Mouse (Mus musculus) telencephalon, adult 2 months (tissue): ENCODE data around the gene Rufy1.
"Not testable (repeated sequence)": the region's sequence is repeated elsewhere in the genome, so short reads cannot be mapped to it uniquely, and the experiment has no call there.

Experiments used
- DNase-seq: peaks from one replicate; pipeline ENCODE4 v3.0.0-alpha.2; 2011; ENCODE audit warnings: low read depth, low spot score

Rufy1 gene

GRCm38 (mm10) chr11:50379023-50379752 is 51.7 kb downstream of the Rufy1 start:
- DNase-seq: no peak

GRCm38 (mm10) chr11:50377892-50378684 is 52.8 kb downstream of the Rufy1 start:
- DNase-seq: no peak

DNA sequence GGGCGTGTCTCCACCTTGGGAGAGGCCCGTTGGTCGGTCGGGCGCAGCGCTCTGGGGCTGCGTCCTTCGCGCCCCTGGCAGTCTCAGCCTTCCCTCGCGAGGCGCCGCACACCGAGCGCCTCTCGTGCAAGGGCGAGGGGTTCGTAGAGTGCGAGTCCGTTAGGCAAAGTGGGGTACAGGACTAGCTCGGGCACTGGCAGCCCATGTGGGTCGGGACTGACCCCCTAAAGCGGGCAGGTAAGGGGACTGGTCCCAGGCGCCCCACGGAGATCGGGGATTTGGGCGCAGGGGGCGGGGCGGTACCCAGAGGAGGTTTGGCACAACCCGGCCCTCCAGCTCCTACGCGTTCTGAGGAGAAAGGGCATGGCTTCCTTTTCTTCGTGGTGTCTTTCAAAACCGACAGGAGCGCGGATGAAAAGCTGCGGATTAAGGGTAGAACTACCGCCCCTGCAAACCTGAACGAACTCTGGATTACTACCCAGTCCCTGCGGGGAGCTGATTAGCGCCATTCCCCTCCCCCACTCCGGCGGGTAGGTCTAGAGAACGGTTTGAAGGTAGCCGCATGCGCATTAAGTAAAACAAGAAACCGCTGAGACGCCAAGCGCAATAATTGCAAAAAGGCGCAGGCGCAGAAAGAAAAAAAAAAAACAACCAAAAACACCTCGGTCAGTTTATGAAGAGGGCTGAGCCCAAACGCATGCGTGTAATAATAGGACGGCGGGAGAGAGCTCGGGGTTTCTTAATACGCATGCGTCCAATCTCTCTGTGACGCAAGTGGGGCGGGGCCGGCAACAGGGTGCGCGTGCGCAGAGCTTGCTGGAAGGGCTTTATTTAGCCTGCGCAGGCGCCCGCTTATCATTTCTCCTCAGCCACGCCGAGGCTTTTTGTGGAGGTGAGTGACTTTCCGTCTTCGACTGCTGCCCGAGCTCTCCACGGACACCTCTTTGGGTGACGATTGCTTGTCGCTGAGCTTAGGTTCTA is 53.7 kb downstream of the Rufy1 start, which contains the start of gene Hnrnph1:
Hnrnph1 (plus strand) TSS at position 80 of the 981 bp plus-strand sequence.
- peak; percentile 99 for DNase-seq

DNA sequence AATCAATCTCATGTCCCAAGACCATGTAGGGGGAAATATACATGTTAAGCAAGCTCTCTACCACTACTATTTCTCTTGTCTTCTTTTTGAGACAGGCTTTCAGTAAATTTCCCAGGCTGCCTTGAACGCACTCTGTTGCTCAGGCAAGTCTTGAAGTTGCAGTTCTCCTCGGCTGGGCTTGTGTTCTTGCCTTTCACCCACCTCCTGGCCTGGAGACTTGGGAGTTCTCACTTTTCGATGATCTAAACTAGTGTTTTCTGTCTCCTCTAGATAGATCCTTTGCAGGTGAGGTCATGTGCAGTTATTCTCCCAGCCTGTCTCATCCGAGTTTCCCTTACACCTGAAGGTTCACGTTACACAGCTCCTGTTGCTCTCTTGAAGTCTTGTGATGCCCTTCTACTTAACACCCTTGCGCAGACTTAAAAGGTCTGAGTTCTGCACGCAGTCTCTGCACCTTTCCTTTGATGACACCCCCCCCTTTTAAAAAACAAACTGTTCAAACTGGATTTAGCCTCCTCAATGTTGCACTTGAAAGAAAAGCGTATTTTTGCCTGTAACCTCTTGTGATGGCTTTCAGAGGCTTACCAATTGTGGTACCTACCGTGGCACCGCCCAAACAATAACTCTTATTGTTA is 54.7 kb downstream of the Rufy1 start:
- DNase-seq: no peak

DNA sequence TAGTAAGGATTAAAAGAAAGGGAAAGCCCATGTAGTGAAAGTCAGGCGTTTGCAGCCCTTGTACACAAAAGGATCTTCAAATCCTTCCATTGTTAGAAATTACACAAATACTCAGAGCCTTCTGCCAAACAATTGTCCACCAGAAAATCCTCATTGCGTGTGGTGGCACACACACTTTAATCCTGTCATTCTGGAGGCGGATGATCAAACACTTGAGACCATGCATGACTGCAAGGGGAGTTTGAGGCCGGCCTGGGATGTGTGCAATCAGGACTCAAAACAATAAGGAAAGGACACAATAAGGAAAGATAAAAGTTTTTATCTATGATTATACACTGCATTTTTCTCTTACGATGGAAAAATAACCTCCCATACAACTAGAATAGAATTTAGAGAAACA is 55.5 kb downstream of the Rufy1 start:
- DNase-seq: no peak

DNA sequence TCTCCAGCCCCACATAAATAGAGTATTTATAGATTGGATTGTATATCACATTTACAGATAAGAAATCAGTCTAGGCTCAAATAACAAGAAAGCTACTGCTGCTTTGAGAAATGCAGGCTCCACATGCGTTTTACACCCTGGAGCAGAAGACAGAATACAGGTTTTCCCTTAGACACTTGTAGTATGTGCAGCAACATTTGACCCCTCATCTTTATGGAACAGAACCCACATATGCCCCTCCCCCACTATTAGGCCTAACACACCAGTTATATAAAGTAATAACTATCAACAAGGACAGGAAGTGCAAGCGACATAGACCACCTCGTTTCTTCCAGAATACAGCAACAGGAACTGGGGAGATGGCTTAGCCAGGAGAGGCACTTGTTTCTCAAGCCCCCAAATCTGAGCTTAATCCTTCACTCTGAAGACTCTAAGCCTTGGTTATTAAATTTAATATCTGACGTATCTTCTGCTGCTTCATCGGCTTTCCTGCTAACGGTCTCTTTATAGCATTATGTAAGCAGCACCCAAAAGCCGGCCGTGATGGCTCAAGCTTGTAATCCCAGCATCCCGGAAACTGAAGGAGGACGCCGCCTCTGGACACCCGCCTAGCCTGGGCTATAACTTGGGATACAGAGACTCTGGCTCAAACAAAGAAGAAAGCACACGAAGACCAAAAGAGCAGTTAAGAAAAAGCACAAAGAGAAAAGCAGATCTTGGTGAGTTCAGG is 56.5 kb downstream of the Rufy1 start:
- DNase-seq: no peak

- no peak for DNase-seq
These were observed 57.3 kb downstream of the Rufy1 start for GRCm38 (mm10) chr11:50373621-50374020.

GRCm38 (mm10) chr11:50373086-50373485 is 57.8 kb downstream of the Rufy1 start:
- no peak for DNase-seq

- DNase-seq: no peak
These were observed 59.0 kb downstream of the Rufy1 start for GRCm38 (mm10) chr11:50371911-50372310.

GRCm38 (mm10) chr11:50371399-50371841 is 59.5 kb downstream of the Rufy1 start:
- no peak for DNase-seq

- no peak for DNase-seq
These were observed 60.0 kb downstream of the Rufy1 start for GRCm38 (mm10) chr11:50370969-50371368.

- no peak for DNase-seq
These were observed 61.5 kb downstream of the Rufy1 start for GRCm38 (mm10) chr11:50369360-50369911.

DNA sequence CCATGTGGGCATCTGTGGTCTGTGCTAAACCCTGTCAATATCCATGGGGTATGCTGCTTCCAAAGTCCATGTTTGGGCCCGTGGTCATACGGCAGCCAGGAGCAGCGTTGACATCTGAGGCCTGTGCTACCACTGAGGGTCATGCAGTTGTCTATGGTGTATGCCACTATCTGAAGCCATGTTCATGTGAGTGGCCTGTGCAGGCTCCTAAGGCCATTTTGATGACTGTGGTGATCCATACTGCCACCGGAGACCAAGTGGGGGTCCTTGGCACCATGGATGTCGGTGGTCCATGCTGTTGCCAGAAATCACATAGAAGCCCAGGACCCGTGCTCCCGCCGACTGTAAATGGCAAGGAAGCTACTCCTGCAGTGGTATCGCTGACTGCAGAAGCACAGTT is 63.4 kb downstream of the Rufy1 start:
- no peak for DNase-seq

DNA sequence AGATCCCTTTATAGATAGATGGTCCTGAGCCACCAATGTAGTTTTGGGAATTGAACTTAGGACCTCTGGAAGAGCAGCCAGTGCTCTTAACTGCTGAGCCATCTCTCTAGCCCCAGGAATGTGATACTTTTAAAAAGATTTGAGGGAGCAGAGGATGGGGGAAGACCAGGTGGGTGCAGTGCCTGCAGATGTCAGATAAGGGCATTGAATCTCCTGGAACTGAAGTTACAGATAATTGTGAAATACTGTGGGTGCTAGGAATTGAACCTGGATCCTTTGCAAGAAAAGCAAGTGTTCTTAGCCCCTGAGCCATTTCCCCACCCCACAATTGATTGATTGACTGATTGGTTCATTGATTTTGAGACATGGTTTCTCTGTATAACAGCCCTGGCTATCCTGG is 65.6 kb downstream of the Rufy1 start:
- DNase-seq: no peak

DNA sequence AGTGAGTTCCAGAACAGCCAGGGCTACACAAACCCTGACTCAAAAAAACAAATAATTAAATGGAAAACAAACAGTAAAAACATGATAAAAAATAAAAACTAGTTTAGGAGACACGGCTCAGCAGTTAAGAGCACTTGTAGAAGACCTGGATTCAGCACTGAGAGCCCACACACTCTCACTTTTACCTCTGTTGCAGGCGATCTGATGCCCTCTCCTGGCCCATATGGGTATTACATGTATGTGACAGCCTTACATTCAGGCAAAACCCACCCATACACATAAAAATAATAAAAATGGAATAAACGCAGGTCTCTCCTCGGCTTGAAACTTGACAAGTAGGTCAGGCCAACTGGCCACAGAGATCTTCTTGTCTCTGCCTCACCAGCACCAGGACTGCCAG is 66.4 kb downstream of the Rufy1 start:
- peak; percentile 69 for DNase-seq

- DNase-seq: not testable (repeated sequence)
These were observed 69.6 kb downstream of the Rufy1 start for GRCm38 (mm10) chr11:50361282-50361681.

- peak; percentile 64 for DNase-seq
These were observed 71.7 kb downstream of the Rufy1 start for GRCm38 (mm10) chr11:50358950-50359861.

DNA sequence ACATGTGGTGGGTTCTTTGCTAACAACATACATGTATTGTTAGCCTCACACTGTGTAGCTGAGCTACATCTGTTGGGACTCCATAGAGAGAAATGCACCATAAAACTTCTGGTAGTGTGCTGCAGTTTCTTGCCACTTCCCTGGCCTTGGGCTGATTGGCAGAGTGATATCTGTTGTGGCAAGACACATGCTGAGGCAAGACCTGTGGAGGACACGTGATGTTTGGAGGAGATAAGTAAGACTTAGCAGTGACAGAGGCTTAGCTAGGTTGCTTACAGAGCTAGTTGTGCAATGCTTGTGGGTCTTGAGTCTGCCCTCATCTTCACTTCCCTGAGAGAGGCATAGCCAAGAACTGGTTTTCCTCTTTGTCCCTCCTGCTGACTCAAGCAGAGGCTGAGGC is 75.5 kb downstream of the Rufy1 start:
- DNase-seq: no peak

DNA sequence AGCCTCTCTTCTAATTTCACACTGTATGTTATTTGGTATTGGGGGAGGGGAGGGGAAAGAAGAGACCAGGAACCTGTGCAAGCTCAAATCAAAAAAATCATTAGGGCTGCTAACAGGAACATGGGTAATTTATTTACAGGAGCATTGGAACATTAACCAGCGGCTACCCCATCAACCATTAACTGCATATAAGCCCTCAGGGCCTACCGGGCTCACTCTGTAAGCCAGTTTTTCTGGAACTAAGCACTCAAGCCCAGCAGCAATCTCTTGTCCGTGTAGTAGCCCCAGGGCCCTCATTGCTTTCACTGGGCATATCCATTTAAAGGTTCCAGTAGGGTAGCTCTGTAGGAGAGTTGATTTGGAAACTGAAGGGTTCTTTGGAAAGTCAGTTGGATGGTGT is 76.1 kb downstream of the Rufy1 start:
- no peak for DNase-seq
